Mouse (Mus musculus) midbrain, postnatal 0 days (tissue): ENCODE measurements around the gene Slc2a12. TPM values are rescaled to one million over a fixed set of nuclear protein-coding genes. Genes with fewer than 3 reads are reported as not detected.
A peak's percentile ranks its signal among the peaks of the same experiment; 100 is the strongest.

ENCODE experiments used
- ATAC-seq: fragments of 200-750 bp; cut with Nextera tagmentation; 2 replicates; pipeline ENCODE4 v1.8.0; 2017; ENCODE audit warnings: moderate number of reproducible peaks, mild to moderate bottlenecking, moderate TSS enrichment, moderate library complexity; ENCODE audit not compliant: low FRiP score
- DNase-seq: peaks from one replicate; pipeline ENCODE4 v3.0.0-alpha.2; 2015; ENCODE audit warnings: low spot score
- H3K27ac ChIP-seq: fragments of 300-500 bp; sonication (generic); 2 replicates; pipeline ENCODE4 v1.5.1; 2014; ENCODE audit warnings: low read depth, mild to moderate bottlenecking, low read length, mixed read lengths
- H3K27me3 ChIP-seq: fragments of 300-500 bp; sonication (generic); 2 replicates; pipeline ENCODE4 v1.6.1; 2014; ENCODE audit warnings: low read length, control low read depth, mixed read lengths; ENCODE audit not compliant: insufficient read depth
- H3K36me3 ChIP-seq: fragments of 300-500 bp; sonication (generic); 2 replicates; pipeline ENCODE4 v1.6.1; 2014; ENCODE audit warnings: low read length, control low read depth, mixed read lengths; ENCODE audit not compliant: insufficient read depth
- H3K4me1 ChIP-seq: fragments of 300-500 bp; sonication (generic); 2 replicates; pipeline ENCODE4 v1.6.1; 2014; ENCODE audit warnings: mild to moderate bottlenecking, control low read depth, antibody characterized with exemption, low read length, mixed read lengths; ENCODE audit not compliant: insufficient read depth
- H3K4me2 ChIP-seq: fragments of 300-500 bp; sonication (generic); 2 replicates; pipeline ENCODE4 v1.6.1; 2014; ENCODE audit warnings: low read depth, mild to moderate bottlenecking, low read length, mixed read lengths; ENCODE audit not compliant: poor library complexity, severe bottlenecking
- H3K4me3 ChIP-seq: fragments of 300-500 bp; sonication (generic); 2 replicates; pipeline ENCODE4 v1.5.1; 2014; ENCODE audit warnings: low read depth, mild to moderate bottlenecking, low read length, moderate library complexity
- H3K9ac ChIP-seq: fragments of 300-500 bp; sonication (generic); replicated peaks from 2 replicates; pipeline ENCODE4 v1.6.1; 2014; ENCODE audit warnings: mild to moderate bottlenecking, low read length, moderate library complexity, mixed read lengths; ENCODE audit not compliant: poor library complexity, severe bottlenecking
- H3K9me3 ChIP-seq: fragments of 300-500 bp; sonication (generic); 2 replicates; pipeline ENCODE4 v1.6.1; 2016; ENCODE audit warnings: low read length, control low read depth
- CTCF ChIP-seq: IDR thresholded peaks from 2 replicates; pipeline ENCODE4 v1.5.1; 2016; ENCODE audit warnings: antibody characterized with exemption, mild to moderate bottlenecking
- WGBS: fragments of 180-500 bp; shearing (Covaris S2); extraction: QIAGEN DNeasy Blood & Tissue Kit; methylation state at CpG from one replicate; pipeline ENCODE4 v1.1.7; 2014; 5-methylcytosine and 5-hydroxymethylcytosine counted together
- polyA plus RNA-seq: library from polyadenylated mRNA; unstranded; fragments of >200 nt; fragmentation: Nextera tagmentation; extraction: Ambion mirVana; gene quantifications from 2 replicates; pipeline ENCODE4 v1.2.1, GENCODE M21; 2015
- total RNA-seq: library from RNA; depleted of rRNA; stranded (reverse); fragments of >200 nt; gene quantifications from 2 replicates; pipeline ENCODE4 v1.2.3, GENCODE M21; 2014

Gene Slc2a12
- total and polyA plus RNA-seq, 2 experiments from 2014 or later, result 5.8 to 7.8 TPM

DNA sequence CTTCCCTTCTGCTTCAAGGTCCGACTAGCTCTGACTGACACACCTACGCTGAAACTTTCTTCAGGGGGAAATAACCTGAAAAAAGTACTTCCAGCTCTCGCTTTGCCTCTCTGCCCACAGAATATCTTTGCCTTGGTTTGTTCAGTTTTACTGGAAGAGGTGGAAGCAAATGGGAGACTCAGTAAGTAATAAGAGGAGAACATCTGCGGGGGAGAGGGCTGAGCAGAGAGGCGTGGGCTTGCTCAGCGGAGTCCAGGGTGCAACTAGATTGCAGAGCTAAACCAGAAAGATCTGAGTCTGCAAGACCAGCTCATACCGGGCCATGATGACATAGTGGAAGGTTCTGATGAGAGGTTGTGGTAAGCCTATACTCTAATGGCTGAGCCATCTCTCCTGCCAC is 13.3 kb upstream of the Slc2a12 start:
- DNase-seq (no peak), ATAC-seq (no peak)
- TF ChIP-seq CTCF, result no peak
- Histone ChIP-seq H3K27me3 (no peaks in the 10 kb centered on the region), H3K27ac (no peak overlapping the region), H3K9me3 (no peaks in the 10 kb centered on the region), H3K36me3 (no peaks in the 10 kb centered on the region), H3K4me1 (no peaks in the 10 kb centered on the region), H3K4me2 (no peak overlapping the region), H3K9ac (no peak overlapping the region), H3K4me3 (no peak overlapping the region)
- 92% methylated on average over 7 of the region's 7 CpGs for WGBS

DNA sequence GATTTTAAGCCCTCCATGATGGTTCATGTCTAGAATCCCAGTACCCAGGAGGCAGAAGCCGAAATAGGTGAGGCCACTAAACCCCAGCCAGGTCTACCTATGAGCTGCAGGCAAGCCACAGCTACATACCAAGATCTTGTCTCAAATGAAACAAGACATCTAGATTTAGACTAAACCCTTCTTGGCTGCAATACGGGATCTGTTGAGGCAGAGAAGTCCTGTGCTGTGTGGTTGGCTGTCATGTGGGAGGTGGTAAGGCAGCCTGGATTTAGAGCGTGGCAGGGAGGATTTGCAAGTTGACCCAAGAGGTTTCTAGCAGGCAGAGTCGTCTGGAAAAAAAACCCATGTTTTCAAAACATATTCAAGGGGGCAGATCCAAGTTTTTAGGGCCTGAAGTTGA is 12.9 kb upstream of the Slc2a12 start:
- Histone ChIP-seq H3K36me3 (no peaks in the 10 kb centered on the region), H3K4me2 (no peak overlapping the region), H3K9ac (no peak overlapping the region), H3K4me1 (no peaks in the 10 kb centered on the region), H3K27me3 (no peaks in the 10 kb centered on the region), H3K27ac (no peak overlapping the region), H3K9me3 (no peaks in the 10 kb centered on the region), H3K4me3 (no peak overlapping the region)
- no peak for ATAC-seq
- TF ChIP-seq CTCF, result no peak
- DNase-seq, result no peak
- 74% methylated on average over 4 of the region's 4 CpGs for WGBS

DNA sequence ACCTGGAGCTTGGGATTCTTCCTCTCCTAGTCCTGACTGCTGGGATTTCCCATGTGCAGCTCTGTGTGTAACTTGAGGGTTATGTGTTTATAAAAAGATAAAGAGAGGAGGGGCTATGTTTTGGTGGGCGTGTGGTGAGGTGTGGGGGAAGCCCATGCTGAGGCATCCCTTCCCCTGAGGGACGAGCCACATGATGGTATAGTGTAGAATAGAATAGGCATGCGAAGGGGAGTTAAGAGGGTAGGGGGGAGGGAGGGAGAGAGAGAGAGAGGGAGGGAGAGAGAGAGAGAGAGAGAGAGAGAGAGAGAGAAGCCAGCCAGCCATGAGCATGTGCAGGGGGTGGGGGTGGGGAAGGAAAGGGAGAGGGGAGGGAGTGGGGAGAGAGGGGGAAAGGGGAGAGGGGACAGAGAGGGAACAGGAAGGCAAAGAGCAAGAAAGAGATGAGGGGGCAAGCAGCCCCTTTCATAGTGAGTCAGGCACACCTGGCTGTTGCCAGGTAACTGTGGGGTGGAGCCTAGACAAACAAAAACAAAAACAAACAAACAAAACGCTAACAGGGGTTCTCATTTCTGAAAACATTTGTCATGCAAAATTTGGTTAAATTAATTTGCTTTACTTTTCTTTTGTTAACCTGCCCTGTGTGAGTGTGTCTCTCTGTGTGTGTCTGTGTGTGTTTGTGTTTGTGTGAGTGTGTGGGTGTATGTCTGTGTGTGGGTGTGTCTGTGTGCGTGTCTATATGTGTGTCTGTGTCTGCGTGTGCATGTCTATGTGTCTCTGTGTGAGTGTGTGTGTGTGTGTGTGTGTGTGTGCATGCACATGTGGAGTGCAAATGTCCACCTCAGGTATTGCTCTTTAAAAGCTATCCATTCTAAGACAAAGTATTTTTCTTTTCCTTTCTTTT is 11.2 kb upstream of the Slc2a12 start:
- WGBS, result 40% methylated on average over 6 of the region's 6 CpGs
- no peak for ATAC-seq

DNA sequence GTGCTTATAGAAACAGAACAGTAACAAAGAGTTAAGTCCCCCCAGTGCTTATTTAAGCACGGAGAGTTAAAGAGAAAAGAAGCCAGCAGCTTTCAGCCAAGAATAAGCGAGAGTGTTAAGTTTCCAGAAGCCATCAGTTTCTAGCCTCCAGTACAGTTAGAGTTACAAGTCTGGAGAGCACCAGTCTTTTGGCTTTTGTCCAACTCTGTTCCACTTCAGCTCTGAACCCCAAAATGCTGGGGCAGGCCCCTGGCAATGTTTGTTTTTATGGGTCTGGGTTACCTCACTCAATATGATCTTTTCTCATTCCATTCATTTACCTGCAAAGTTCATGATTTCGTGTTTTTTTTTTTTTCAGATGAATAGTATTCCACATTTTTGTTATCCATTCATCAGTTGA is 7.6 kb upstream of the Slc2a12 start:
- Histone ChIP-seq H3K36me3 (no peaks in the 10 kb centered on the region), H3K4me2 (no peak overlapping the region), H3K27me3 (no peaks in the 10 kb centered on the region), H3K9ac (no peak overlapping the region), H3K4me3 (no peak overlapping the region), H3K9me3 (no peaks in the 10 kb centered on the region), H3K27ac (no peak overlapping the region), H3K4me1 (no peaks in the 10 kb centered on the region)
- ATAC-seq, result no peak
- no peak for DNase-seq
- WGBS, result 44% methylated on average over 3 of the region's 3 CpGs
- TF ChIP-seq CTCF, result no peak

More for the DNA sequence above, 11.2 kb upstream of the Slc2a12 start:
- Histone ChIP-seq H3K27ac (no peak overlapping the region), H3K9ac (no peak overlapping the region), H3K4me3 (no peak overlapping the region), H3K36me3 (no peaks in the 10 kb centered on the region), H3K27me3 (no peaks in the 10 kb centered on the region), H3K4me2 (no peak overlapping the region), H3K4me1 (no peaks in the 10 kb centered on the region), H3K9me3 (no peaks in the 10 kb centered on the region)
- no peak for DNase-seq
- no peak for TF ChIP-seq CTCF

DNA sequence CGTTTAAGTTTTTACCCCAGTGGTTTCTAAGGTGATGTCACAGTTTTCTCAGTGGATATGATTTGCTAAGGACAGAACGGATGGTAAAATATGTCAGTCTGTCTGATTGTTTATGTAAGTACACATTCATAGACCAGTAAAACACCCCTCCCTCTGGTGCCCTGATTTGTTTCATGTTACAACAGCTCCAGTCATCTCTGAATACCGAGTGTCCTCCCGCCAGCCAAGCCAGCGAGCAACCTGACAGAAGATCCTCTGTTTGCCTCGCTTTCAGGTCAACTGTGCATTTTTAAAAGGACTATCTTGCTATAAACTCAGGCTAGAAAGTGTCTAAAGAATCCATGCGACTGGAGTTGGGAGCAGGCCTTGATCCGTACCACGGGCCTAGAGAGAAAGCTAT is 640 bp upstream of the Slc2a12 start:
- WGBS, result 64% methylated on average over 9 of the region's 9 CpGs
- ATAC-seq, result no peak
- Histone ChIP-seq H3K4me3 (no peak overlapping the region), H3K4me1 (no peaks in the 10 kb centered on the region), H3K27me3 (no peaks in the 10 kb centered on the region), H3K9me3 (no peaks in the 10 kb centered on the region), H3K36me3 (no peaks in the 10 kb centered on the region), H3K27ac (peak overlapping the region; percentile 26; the same call in 1 of the 2 replicates), H3K9ac (no peak overlapping the region), H3K4me2 (peak overlapping the region; percentile 90; the same call in 1 of the 2 replicates)
- DNase-seq, result no peak
- TF ChIP-seq CTCF, result no peak

DNA sequence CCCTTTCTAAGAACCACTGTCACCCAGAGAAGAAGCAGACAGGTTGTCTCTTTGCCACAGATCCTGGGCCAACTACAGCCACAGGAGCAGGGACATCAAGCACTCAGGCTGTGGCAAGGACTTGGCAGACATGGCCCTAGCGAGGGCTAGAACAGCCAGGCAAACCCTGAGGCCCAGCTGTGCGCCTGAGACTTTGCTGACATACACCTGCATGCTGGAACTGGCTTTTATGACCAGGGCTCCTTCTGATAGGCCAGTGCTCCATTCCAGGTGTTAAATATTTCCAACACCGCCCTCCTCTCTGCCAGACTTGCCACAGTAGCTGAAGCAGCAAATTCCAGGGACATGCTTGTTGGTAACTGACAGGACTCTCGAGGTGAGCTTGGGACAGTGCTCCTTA is 3.9 kb downstream of the Slc2a12 start:
- Histone ChIP-seq H3K4me1 (no peaks in the 10 kb centered on the region), H3K4me2 (no peak overlapping the region), H3K9ac (no peak overlapping the region), H3K27ac (no peak overlapping the region), H3K9me3 (no peaks in the 10 kb centered on the region), H3K36me3 (no peaks in the 10 kb centered on the region), H3K27me3 (no peaks in the 10 kb centered on the region), H3K4me3 (no peak overlapping the region)
- WGBS, result 90% methylated on average over 4 of the region's 4 CpGs
- TF ChIP-seq CTCF, result no peak
- no peak for DNase-seq
- ATAC-seq, result no peak
